Mouse (Mus musculus): Measurements from ENCODE around the gene Amotl1.
"Not testable (repeated sequence)": the region's sequence is repeated elsewhere in the genome, so short reads cannot be mapped to it uniquely, and the experiment has no call there.

Gene Amotl1

DNA sequence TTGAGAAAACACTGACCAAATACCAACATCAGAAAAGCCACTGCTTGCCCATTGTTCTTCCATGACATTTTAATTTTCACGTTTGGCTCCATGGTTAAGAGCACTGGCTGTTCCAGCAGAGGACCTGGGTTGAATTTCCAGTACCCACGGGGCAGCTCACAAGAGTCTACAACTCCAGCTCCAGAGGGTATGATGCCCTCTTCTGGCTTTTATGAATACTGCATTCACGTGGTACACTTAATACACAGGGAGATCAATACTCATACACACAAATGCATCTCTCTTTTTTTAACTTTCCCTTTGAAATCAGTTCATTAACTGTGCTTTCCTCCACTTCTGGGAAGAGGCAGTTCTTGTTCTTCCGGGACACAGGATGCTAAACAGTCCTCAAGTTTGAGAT, 41.4 kb downstream of the Amotl1 start:
- DNase-seq (ENCODE audit: low spot score) = no peak

- DNase-seq (ENCODE audit: low spot score) = no peak
Observed at GRCm38 (mm10) chr9:14599799-14600198, 45.1 kb downstream of the Amotl1 start.

GRCm38 (mm10) chr9:14598157-14598556, 46.7 kb downstream of the Amotl1 start:
- DNase-seq (ENCODE audit: low spot score) = no peak

- DNase-seq (ENCODE audit: low spot score) = no peak
Observed at GRCm38 (mm10) chr9:14597429-14597828, 47.4 kb downstream of the Amotl1 start.

DNA sequence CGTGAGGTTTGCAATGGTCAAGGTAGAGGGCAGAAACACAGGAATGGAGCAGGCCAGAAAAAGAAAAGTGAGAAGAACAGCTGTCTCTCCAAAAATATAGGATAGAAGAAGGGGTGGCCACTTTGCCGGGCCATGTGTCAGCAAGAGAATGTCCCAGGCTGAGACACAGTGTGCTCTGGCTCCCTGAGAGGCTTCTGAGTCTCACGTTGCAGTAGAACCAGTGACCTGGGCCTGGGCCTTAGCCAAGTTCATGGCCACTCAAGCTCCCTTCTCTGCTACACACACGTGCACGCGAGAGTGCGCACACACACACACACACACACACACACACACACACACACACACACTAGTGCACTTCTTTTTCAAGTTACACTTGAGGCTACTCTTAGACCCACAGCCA, 48.0 kb downstream of the Amotl1 start:
- DNase-seq (ENCODE audit: low spot score) = no peak

GRCm38 (mm10) chr9:14596427-14596826, 48.4 kb downstream of the Amotl1 start:
- no peak for DNase-seq (ENCODE audit: low spot score)

DNA sequence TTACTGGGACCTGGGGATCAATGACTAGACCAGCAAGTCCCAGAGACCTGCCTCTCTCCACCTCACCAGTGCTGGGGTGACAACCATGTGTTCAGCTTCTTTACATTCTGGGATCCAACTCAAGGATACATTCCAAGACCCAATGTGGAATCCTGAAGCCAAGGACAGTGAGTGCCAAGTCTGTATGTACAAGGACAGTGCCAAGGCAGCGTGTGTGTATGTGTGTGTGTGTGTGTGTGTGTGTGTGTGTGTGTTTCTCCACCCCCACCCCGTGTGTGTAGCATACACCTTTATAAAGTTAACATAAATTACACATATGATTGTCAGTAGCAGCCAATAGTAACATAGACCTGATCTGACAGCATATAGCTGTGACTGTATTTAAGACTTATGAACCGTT, 49.0 kb downstream of the Amotl1 start:
- no peak for DNase-seq (ENCODE audit: low spot score)

- DNase-seq (ENCODE audit: low spot score) = no peak
Observed at GRCm38 (mm10) chr9:14593880-14594279, 51.0 kb downstream of the Amotl1 start.

DNA sequence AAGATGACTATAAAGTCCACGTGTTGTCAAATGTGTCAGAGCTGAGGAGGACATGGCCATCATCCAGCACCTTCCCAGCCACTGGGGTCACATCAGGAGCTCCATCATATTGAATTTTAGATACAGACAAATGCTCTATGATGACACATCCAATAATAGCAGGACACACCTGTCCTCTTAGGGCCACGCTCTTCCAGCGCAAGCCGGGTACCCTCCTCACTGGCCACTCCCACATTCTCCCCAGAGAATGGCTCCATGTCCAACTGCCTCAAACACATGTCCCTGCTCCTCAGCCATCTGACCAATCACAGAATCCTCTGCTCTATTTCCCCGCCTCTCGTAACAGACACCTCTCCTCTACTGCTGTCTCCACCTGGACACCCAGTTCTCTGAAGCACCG, 54.2 kb downstream of the Amotl1 start:
- DNase-seq (ENCODE audit: low spot score) = no peak

DNA sequence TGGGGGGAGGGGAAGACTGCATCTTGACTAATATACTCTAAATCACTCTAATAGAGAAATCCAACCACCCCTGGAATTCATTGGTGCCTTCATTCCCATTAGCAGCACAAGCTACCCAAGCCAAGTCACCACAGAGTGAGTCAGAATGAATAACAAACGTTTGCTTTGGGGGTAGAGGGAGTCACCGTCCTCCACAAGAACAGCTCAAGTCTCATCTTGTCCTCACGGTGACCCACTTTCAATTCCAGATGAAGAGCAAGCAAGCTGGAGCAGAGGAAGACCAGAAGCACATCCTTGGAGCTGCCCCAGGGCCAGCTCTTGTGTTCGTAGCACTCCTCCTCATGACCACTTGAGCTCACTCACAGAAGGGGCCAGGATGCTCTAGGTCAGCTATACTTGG, 56.2 kb downstream of the Amotl1 start:
- DNase-seq (ENCODE audit: low spot score) = no peak

- DNase-seq (ENCODE audit: low spot score) = no peak
Observed at GRCm38 (mm10) chr9:14585702-14586101, 59.2 kb downstream of the Amotl1 start.

DNA sequence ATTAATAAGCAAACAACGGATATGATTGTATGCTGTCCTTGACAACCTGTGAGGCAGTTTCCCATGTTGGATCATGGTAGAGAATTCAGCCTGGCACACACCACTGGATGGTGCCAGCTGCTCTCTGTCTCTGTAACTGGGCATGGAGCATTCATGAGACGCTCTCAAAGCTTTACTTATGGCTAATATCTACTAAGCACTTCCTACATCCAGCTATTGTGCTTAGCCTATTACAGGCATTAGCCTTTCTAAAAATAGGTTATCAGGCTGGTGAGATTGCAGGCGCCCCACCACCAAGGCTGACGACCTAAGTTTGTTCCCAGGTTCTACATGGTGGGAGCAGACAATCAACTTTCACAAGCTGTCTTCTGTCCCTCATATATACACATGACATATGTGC, 65.9 kb downstream of the Amotl1 start:
- DNase-seq (ENCODE audit: low spot score) = no peak

DNA sequence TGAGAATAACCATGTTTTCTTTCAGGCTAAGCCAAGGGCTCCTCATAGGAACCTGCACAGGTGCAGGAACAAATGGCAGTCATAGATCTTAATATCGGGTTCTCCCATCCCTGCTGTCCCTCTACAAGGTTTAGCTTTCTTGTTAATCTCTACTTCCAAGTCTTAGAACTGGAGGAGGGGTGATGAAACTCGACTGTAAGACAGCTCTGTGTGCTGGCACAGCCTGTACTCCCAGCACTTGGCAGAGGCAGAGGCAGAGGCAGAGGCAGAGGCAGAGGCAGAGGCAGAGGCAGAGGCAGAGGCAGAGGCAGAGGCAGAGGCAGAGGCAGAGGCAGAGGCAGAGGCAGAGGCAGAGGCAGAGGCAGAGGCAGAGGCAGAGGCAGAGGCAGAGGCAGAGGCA, 68.5 kb downstream of the Amotl1 start:
- DNase-seq (ENCODE audit: low spot score) = not testable (repeated sequence)

GRCm38 (mm10) chr9:14574760-14575399, 70.0 kb downstream of the Amotl1 start:
- DNase-seq (ENCODE audit: low spot score) = no peak

- DNase-seq (ENCODE audit: low spot score) = no peak
Observed at GRCm38 (mm10) chr9:14569175-14569975, 75.5 kb downstream of the Amotl1 start.

DNA sequence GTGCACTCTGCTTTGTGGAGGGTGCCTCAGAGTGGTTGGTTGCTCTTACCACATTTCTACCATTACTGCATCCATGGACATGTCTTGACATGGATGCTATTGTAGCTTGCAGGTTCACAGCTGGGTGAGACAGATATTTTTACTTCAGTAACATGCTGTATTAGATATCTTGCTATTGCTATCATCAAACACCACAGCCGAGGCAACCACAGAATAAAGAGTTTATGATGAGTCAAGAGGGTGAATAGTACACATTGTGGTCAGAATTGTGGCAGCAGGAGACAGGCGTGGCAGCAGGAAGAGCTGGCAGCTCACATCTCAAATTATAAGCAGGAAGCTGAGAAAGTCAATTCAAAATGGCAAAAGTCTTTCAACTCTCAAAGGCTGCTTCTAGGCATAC, 76.4 kb downstream of the Amotl1 start:
- DNase-seq (ENCODE audit: low spot score) = no peak

- DNase-seq (ENCODE audit: low spot score) = no peak
Observed at GRCm38 (mm10) chr9:14564486-14564885, 80.4 kb downstream of the Amotl1 start.

DNA sequence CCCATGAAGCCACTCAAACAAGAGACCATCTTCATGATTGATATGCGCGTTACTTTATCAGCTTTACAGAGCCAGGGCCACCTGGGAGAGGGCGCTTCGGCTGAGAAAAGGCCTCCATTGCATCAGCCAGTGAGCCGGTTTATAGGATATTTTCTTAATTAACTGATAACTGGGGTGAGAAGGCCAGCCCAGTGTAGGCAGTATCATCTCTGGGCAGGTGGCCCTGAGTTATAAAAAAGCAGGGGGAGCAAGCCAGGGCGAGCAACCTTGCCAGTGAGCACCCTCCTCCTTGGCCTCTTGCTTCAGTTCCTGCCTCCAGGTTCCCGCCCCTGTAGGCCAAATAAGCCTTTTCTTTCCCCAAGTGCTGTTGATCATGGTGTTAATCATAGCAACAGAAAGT, 81.5 kb downstream of the Amotl1 start:
- no peak for DNase-seq (ENCODE audit: low spot score)

DNA sequence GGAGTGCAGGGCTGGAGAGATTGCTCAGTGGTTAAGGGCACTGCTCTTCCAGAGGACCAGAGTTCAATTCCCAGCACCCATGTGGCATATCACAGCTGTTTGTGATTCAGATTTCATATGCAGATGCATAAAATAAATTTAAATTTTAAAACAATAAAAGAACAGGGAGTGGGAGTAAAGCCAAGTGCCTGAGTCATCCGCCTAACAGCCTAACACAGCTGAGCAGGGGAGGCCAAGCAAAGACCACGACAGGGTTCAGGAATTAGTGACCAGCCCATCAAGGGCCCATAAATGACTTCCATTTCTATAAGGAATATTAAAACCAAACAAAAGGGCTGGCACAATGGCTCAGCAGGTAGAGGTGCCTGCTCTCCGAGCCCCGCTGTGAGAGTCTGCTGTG, 84.3 kb downstream of the Amotl1 start:
- no peak for DNase-seq (ENCODE audit: low spot score)

DNA sequence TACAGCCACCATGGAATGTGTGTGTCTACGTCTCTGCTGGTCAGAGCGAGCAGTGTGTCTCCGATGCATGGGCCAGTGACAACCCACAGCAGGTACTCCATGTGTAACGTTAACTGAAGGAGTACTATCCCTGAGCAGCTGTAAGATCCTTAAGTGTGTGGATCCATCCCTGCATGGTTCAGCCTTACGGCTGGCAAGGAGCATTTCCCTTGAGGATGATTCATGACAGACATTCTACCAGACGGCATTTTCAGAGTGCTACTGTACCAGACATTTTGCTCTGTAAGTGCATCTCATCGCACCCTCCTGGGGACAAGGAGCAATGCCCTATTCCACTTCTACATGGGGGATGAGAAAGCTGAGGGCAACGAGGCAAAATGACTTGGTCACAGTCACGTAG, 84.9 kb downstream of the Amotl1 start:
- no peak for DNase-seq (ENCODE audit: low spot score)

GRCm38 (mm10) chr9:14559430-14559829, 85.4 kb downstream of the Amotl1 start:
- DNase-seq (ENCODE audit: low spot score) = no peak

DNA sequence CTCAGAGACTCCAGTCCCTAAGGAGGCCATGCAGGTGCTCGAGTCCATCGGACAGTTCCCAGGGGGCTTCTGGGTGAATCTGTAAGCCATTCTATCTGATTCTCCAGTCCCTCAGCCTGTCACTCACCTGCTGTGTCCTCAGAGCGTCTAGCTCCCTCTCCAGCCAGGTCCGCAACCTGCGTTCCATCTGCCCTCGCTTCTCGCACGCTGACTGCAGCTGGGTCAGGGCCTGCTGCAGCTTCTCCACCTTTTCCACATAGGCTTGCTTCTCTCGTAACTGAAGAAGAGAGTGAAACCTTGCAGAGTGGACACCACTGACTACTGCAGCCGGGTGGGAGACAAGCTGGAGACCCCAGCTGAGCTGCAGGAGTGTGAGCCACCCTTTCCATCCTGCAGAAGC, 86.5 kb downstream of the Amotl1 start:
- no peak for DNase-seq (ENCODE audit: low spot score)

DNA sequence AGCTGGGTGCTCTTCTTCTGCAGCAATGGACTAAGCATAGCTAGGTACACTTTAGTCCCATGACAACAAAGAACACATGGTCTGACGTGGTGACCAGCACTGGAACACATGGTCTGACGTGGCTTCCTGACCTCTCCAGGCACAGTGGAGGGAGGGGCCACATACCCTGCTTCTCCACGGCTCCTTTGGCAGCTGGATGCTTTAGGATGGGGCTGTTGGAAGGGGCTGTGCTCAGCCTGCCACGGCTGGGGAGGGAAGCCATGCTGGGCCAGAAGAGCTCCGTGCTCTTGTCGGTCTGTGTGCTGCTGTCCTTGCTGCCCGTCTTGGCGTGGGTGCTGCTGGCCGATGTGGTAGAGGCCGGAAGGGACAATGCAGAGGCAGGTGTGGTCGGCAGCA, 96.5 kb downstream of the Amotl1 start:
- DNase-seq (ENCODE audit: low spot score) = no peak

All from c-Kit-positive CD71-positive TER-119-positive erythroid progenitor cells, embryonic 14.5 days (primary cell).